Mouse (Mus musculus): ENCODE measurements at regions not wholly inside any gene's neighbourhood (a gene's known extent, or its start where the extent isn't known, plus 50 kb on each side); places are given as distances from the start of the nearest gene placed in this dataset.

DNA sequence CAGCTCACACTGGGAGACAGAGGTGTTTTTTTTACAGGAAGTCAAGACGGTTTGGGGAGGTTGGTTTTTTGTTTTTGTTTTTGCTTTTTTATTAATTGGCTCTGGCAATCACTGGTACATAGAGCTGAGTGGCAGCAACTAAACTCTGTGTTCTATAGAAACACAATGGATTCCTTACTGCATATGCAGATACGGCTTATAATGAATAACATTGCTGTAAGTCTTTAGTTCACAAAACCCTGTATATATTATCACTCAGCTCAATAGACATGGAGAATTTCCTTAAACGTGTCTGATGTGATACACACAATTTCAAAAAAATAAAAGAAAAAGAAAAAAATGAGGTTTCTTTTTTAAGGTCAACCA lies 296.0 kb downstream of the Rps29 start:
- H3K36me3 ChIP-seq, result no peaks in the 10 kb centered on the region
- H3K4me3 ChIP-seq, result no peak overlapping the region
- 0 out of 2 replicates have a peak, but pooled peaks have one; percentile 6 for ATAC-seq (replicated peaks)
- no peak overlapping the region for H3K4me2 ChIP-seq (replicated peaks)
- H3K9ac ChIP-seq (replicated peaks), result no peak overlapping the region
- H3K9me3 ChIP-seq, result no peaks in the 10 kb centered on the region
- no peaks in the 10 kb centered on the region for H3K27me3 ChIP-seq
- WGBS, result 33% methylated on average over 3 of the region's 3 CpGs
- H3K27ac ChIP-seq (replicated peaks), result no peak overlapping the region
- H3K4me1 ChIP-seq, result peaks cover 3% of the 10 kb centered on the region; the same call in 1 of the 2 replicates

DNA sequence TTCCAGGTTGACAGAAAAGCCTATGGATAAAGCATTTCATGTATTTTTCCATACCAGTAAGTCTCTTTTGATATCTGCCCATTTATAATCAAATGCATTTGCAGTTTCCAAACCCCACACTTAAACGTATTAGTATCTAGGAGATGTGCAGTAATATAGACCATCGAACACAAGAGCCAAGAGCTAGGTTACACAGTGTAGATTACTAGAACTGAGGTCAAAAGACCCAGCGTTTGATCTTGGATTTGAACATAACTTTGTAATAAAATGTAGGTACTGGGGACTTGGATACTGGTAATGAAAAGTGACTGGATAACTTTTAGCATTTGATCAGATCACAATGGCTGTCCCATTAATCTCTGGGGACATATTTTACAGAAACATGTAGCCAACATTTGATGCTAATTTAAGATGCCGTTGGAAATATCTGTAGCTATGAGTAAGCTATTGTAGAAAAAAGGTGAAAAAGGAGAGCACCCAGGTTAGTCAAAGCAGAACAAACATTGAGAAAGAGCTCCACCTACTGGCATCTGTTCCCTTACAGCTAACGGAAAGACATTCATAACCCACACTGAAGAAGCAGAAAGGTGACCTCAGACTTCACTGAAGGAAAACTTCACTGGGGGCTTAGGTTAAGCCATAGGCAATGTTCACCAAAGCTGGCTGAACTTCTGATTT lies 296.5 kb downstream of the Rps29 start:
- Histone ChIP-seq H3K4me2 (replicated peaks) (no peak overlapping the region), H3K4me3 (no peak overlapping the region), H3K36me3 (no peaks in the 10 kb centered on the region), H3K4me1 (peaks cover 3% of the 10 kb centered on the region; the same call in 1 of the 2 replicates), H3K9ac (replicated peaks) (no peak overlapping the region), H3K27me3 (no peaks in the 10 kb centered on the region), H3K9me3 (no peaks in the 10 kb centered on the region), H3K27ac (replicated peaks) (no peak overlapping the region)
- 44% methylated on average over 5 of the region's 5 CpGs for WGBS
- peak; percentile 76 for ATAC-seq (replicated peaks)

DNA sequence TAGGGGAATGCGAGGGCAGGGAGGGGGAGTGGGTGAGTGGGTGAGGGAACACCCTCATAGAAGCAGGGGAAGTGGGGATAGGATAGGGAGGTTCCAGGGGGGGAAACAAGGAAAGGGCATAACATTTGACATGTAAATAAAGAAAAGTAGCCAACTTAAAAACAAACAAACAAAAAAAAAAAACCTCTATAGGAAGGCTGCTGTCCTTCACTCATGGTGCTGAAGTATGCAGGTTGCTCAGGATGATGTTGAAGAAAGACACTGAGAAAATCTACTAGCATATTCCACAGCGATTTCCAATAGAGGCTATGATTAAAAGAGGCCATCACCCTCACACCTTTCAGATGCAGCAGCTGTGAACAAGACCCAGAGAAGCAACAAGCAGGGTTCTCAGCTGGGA lies 298.7 kb downstream of the Rps29 start:
- Histone ChIP-seq H3K9ac (replicated peaks) (no peak overlapping the region), H3K36me3 (no peaks in the 10 kb centered on the region), H3K4me1 (peaks cover 3% of the 10 kb centered on the region; the same call in 1 of the 2 replicates), H3K27me3 (no peaks in the 10 kb centered on the region), H3K9me3 (no peaks in the 10 kb centered on the region), H3K4me3 (no peak overlapping the region), H3K4me2 (replicated peaks) (no peak overlapping the region), H3K27ac (replicated peaks) (no peak overlapping the region)
- no peak for ATAC-seq (replicated peaks)
- 76% methylated on average over 2 of the region's 2 CpGs for WGBS

DNA sequence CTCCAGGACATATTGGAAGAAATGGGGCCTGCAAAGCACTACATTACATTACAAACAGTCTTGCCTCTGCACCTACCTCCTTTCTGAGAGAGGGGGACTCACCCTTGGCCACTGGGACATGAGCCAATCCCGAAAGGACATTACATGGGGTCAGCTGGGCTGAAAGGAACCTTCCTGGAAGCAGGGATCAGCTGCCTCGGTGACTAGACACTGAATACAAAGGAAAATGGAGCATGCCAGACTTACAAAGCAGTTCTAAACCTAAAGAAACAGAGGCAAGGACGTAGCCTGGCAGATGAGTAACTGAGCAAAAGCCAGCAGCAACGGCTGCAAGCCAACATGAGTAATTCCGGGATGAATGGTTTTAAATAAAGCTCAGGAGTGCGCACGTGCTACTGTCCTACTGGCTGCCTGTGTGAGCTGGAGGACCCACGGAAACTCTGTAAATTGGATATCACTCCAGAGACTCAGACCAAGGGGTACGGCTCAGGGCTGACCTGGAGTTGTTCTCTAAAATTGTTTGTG lies 309.3 kb downstream of the Rps29 start:
- 62% methylated on average over 9 of the region's 9 CpGs for WGBS
- Histone ChIP-seq H3K36me3 (no peaks in the 10 kb centered on the region), H3K4me3 (no peak overlapping the region), H3K27me3 (no peaks in the 10 kb centered on the region), H3K27ac (replicated peaks) (no peak overlapping the region), H3K4me1 (no peaks in the 10 kb centered on the region), H3K4me2 (replicated peaks) (no peak overlapping the region), H3K9me3 (no peaks in the 10 kb centered on the region), H3K9ac (replicated peaks) (no peak overlapping the region)
- no peak for ATAC-seq (replicated peaks)

DNA sequence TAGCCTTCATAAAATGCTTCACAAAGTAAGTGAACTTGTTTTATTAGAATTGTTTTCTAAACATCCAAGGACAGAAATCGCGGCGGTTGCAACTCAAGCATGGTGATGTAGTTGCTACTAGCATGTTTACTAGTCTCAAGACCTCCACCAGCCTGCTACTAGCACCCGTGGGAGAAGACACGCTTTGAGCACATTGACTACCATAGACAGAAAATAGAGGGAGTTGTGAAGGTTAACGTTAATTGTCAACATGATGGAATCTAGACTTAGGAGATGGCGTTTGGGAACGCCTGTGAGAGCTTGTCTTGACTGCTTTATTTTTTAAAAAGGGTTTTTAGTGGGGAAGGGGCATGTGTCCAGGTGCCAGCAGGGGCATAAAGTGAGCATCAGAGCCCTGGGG lies 318.2 kb downstream of the Rps29 start:
- H3K27me3 ChIP-seq, result no peaks in the 10 kb centered on the region
- H3K9me3 ChIP-seq, result no peaks in the 10 kb centered on the region
- 95% methylated on average over 8 of the region's 8 CpGs for WGBS
- H3K36me3 ChIP-seq, result no peaks in the 10 kb centered on the region
- no peak overlapping the region for H3K4me2 ChIP-seq (replicated peaks)
- H3K9ac ChIP-seq (replicated peaks), result no peak overlapping the region
- H3K4me3 ChIP-seq, result no peak overlapping the region
- no peaks in the 10 kb centered on the region for H3K4me1 ChIP-seq
- H3K27ac ChIP-seq (replicated peaks), result no peak overlapping the region
- no peak for ATAC-seq (replicated peaks)

DNA sequence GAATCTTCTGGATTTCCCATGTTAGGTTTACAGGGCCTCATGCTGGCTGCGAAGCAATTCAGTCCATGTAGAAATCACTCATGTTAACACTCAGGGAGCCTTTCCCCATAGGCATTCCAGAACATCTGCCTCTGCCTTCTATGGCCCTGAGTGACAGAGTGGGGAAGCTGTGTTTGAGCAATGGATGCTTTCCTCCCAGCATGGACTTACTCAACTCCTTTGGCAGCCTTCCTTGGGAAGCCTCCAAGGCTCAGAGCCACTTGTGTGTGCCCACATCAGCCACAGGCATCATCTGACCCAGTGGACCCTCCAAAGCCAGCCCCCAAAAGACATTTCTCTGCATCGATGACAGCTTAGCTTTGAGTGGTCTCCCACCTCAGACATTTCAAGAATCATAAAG lies 318.8 kb downstream of the Rps29 start:
- H3K9ac ChIP-seq (replicated peaks), result no peak overlapping the region
- WGBS, result 94% methylated on average over 2 of the region's 2 CpGs
- H3K9me3 ChIP-seq, result no peaks in the 10 kb centered on the region
- H3K27ac ChIP-seq (replicated peaks), result no peak overlapping the region
- no peaks in the 10 kb centered on the region for H3K36me3 ChIP-seq
- H3K4me1 ChIP-seq, result no peaks in the 10 kb centered on the region
- no peak overlapping the region for H3K4me2 ChIP-seq (replicated peaks)
- ATAC-seq (replicated peaks), result no peak
- H3K4me3 ChIP-seq, result no peak overlapping the region
- no peaks in the 10 kb centered on the region for H3K27me3 ChIP-seq

DNA sequence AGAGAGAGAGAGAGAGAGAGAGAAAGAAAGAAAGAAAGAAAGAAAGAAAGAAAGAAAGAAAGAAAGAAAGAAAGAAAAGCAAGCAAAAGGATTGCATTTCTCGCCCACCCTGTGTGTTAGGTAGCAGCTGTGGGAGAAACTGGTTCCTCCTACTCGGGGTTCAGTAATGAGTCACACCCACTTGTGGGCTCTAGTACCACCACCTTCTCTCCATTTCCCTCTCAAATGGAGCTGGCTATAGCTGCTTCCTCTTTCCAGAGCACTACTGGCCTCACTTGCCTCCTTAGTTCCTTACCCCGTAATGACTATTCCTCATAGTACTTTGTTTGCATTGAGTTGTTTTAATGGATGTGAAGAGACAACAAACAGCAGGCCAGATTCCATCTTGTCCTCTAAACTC lies 323.0 kb downstream of the Rps29 start:
- Histone ChIP-seq H3K4me3 (no peak overlapping the region), H3K9me3 (no peaks in the 10 kb centered on the region), H3K27ac (replicated peaks) (no peak overlapping the region), H3K9ac (replicated peaks) (no peak overlapping the region), H3K4me2 (replicated peaks) (no peak overlapping the region), H3K4me1 (no peaks in the 10 kb centered on the region), H3K36me3 (no peaks in the 10 kb centered on the region), H3K27me3 (no peaks in the 10 kb centered on the region)
- WGBS, result 88% methylated on average over 3 of the region's 3 CpGs
- no peak for ATAC-seq (replicated peaks)

DNA sequence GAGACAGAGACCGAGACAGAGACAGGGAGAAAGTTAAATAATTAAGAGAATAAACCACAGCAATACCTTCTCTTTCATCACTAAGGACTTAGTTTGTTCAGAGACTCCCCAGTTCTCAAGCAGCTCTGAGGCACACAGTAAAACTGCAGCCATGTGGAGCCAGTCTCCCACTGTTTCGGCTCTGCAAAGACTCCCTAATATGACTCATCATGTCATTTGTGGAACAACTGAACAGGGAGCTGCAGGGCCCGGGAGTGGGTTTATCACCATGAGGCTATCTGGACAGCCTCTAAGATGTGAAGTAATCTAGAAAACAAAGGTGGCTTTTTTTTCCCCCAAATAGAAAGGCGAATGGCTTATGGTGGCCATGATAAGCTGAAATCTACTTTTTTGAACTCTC lies 325.1 kb downstream of the Rps29 start:
- 75% methylated on average over 4 of the region's 4 CpGs for WGBS
- Histone ChIP-seq H3K27me3 (no peaks in the 10 kb centered on the region), H3K4me1 (no peaks in the 10 kb centered on the region), H3K36me3 (no peaks in the 10 kb centered on the region), H3K4me2 (replicated peaks) (no peak overlapping the region), H3K4me3 (no peak overlapping the region), H3K9ac (replicated peaks) (no peak overlapping the region), H3K27ac (replicated peaks) (no peak overlapping the region), H3K9me3 (no peaks in the 10 kb centered on the region)
- ATAC-seq (replicated peaks), result no peak

DNA sequence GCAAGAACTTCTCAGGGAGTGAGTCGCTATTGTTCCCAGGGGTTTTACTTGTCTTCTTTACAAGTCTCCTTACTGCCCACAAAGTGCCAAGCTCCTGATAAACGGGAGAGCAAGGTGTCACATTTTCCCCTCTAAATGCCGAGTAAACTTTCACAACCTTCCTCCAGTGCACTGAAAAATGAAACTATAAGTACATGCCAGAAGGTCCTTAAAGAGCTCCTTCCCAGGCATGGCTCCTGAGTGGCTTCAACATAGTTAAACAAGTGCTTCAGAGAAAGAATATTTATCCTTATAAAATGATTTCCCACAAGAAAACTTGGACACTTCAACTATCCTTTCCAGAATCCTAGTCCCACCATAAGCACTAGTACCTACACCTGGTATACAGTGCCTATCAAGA lies 329.6 kb downstream of the Rps29 start:
- H3K27ac ChIP-seq (replicated peaks), result no peak overlapping the region
- no peaks in the 10 kb centered on the region for H3K4me1 ChIP-seq
- no peak overlapping the region for H3K4me2 ChIP-seq (replicated peaks)
- H3K9me3 ChIP-seq, result no peaks in the 10 kb centered on the region
- H3K9ac ChIP-seq (replicated peaks), result no peak overlapping the region
- H3K27me3 ChIP-seq, result no peaks in the 10 kb centered on the region
- no peak for ATAC-seq (replicated peaks)
- H3K4me3 ChIP-seq, result no peak overlapping the region
- no peaks in the 10 kb centered on the region for H3K36me3 ChIP-seq
- 84% methylated on average over 3 of the region's 3 CpGs for WGBS

DNA sequence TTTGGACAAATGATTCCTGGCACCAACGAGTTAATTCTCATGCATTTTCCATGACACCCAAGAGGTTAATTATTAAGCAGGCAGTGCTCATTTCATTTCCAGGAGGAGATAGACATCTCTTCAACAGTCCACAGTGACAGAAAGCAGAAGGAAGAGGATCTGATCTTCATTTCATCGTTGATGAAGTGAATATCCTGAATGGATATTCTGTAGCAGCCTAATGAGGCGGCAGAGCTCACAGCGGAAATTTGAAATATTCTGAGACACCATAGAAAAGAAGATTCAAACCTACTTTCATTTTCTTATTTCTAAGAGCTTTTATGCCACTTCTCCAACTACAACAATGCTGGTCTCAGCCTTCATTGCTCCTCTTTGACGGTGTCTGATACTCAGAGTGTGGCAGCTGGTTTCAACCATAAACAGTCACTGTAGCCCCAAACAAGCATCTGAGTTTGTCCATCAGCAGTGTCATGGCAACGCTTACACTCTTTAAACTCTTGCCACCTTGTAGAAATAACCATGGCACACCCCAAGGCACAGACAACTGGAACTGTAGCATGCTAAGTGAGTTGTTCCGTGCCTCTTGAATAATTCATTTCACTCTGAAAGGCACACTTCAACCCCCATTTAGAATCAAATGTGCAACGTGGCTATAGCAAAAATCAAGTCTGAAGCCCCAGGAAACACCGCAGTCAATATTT lies 331.3 kb downstream of the Rps29 start:
- H3K4me2 ChIP-seq (replicated peaks), result no peak overlapping the region
- ATAC-seq (replicated peaks), result 0 out of 2 replicates have a peak, but pooled peaks have one; percentile 32
- 60% methylated on average over 9 of the region's 9 CpGs for WGBS
- H3K27ac ChIP-seq (replicated peaks), result no peak overlapping the region
- no peaks in the 10 kb centered on the region for H3K36me3 ChIP-seq
- no peaks in the 10 kb centered on the region for H3K4me1 ChIP-seq
- no peaks in the 10 kb centered on the region for H3K27me3 ChIP-seq
- no peak overlapping the region for H3K4me3 ChIP-seq
- no peak overlapping the region for H3K9ac ChIP-seq (replicated peaks)
- no peaks in the 10 kb centered on the region for H3K9me3 ChIP-seq

DNA sequence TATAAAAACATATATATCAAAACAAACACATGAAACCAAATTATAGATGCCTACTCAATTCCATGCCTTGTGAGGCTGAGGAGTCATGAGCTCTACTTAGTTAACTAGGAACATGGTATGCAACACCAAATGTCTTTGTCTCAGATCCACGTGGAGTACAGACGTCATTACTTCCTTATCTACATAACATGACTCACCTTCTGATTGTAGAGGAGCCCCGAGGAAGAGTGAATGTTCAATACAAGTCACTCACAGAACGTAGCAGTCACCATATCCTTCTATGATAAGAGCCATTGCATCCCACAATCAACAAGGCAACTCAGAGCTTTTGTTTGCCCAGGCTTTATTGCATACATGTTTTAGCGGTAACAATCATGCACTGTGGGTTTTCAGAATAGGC lies 364.6 kb downstream of the Rps29 start:
- no peaks in the 10 kb centered on the region for H3K4me1 ChIP-seq
- no peaks in the 10 kb centered on the region for H3K27me3 ChIP-seq
- no peak overlapping the region for H3K27ac ChIP-seq (replicated peaks)
- no peak overlapping the region for H3K4me2 ChIP-seq (replicated peaks)
- H3K9me3 ChIP-seq, result no peaks in the 10 kb centered on the region
- no peaks in the 10 kb centered on the region for H3K36me3 ChIP-seq
- ATAC-seq (replicated peaks), result no peak
- no peak overlapping the region for H3K4me3 ChIP-seq
- WGBS, result 92% methylated on average over 5 of the region's 5 CpGs
- no peak overlapping the region for H3K9ac ChIP-seq (replicated peaks)

DNA sequence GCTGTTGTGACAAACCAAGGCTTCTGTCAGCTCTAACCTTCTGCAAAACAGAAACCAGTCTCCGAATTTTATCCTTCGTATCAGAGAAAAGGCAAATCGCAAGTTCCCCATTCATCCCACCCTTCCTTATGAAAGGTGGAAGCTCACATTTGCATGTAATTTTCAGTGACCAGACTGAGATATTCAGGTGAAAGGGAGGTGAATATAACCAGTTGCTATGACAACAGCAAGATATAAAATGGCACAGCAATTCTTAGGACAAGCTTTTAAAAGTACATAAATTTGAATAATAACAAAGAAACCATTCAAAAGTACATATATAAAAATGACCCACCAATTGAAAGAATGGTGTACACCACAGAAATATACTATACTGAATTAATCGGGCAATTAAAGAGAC lies 375.4 kb downstream of the Rps29 start:
- WGBS, result 86% methylated on average over 4 of the region's 4 CpGs
- Histone ChIP-seq H3K4me1 (no peaks in the 10 kb centered on the region), H3K27ac (replicated peaks) (no peak overlapping the region; the same call in 1 of the 2 replicates), H3K4me3 (no peak overlapping the region), H3K27me3 (no peaks in the 10 kb centered on the region), H3K9ac (replicated peaks) (no peak overlapping the region), H3K4me2 (replicated peaks) (no peak overlapping the region), H3K36me3 (no peaks in the 10 kb centered on the region), H3K9me3 (no peaks in the 10 kb centered on the region)
- ATAC-seq (replicated peaks), result no peak
